Mouse (Mus musculus) stomach, embryonic 16.5 days (tissue): ENCODE data around the gene Slitrk4. TPM values are rescaled to one million over a fixed set of nuclear protein-coding genes. Genes with fewer than 3 reads are reported as not detected.

Experiments used
- ATAC-seq: fragments of 200-750 bp; cut with Nextera tagmentation; 2 replicates; pipeline ENCODE4 v1.8.0; 2017; ENCODE audit warnings: moderate number of reproducible peaks, moderate TSS enrichment; ENCODE audit not compliant: insufficient read depth, low FRiP score
- H3K27ac ChIP-seq: fragments of 300-500 bp; sonication (generic); 2 replicates; pipeline ENCODE4 v1.5.1; 2014; ENCODE audit warnings: low read length
- H3K27me3 ChIP-seq: fragments of 300-500 bp; sonication (generic); 2 replicates; pipeline ENCODE4 v1.6.1; 2014; ENCODE audit warnings: low read length, control low read depth, mixed read lengths; ENCODE audit not compliant: control insufficient read depth, insufficient read depth
- H3K36me3 ChIP-seq: fragments of 300-500 bp; sonication (generic); 2 replicates; pipeline ENCODE4 v1.6.1; 2014; ENCODE audit warnings: low read length; ENCODE audit not compliant: control insufficient read depth, insufficient read depth
- H3K4me1 ChIP-seq: fragments of 300-500 bp; sonication (generic); 2 replicates; pipeline ENCODE4 v1.6.1; 2014; ENCODE audit warnings: low read length, control low read depth, mixed read lengths; ENCODE audit not compliant: control insufficient read depth, insufficient read depth
- H3K4me2 ChIP-seq: fragments of 300-500 bp; sonication (generic); 2 replicates; pipeline ENCODE4 v1.6.1; 2014; ENCODE audit warnings: low read depth, low read length, mixed read lengths
- H3K4me3 ChIP-seq: fragments of 300-500 bp; sonication (generic); replicated peaks from 2 replicates; pipeline ENCODE4 v1.5.1; 2014; ENCODE audit warnings: mild to moderate bottlenecking, low read length
- H3K9ac ChIP-seq: fragments of 300-500 bp; sonication (generic); 2 replicates; pipeline ENCODE4 v1.6.1; 2014; ENCODE audit warnings: low read length
- H3K9me3 ChIP-seq: fragments of 300-500 bp; sonication (generic); replicated peaks from 2 replicates; pipeline ENCODE4 v1.6.1; 2016; ENCODE audit warnings: low read length, control low read depth; ENCODE audit not compliant: control insufficient read depth
- WGBS: fragments of 180-500 bp; shearing (Covaris S2); extraction: QIAGEN DNeasy Blood & Tissue Kit; methylation state at CpG from one replicate; pipeline ENCODE4 v1.1.7; 2014; 5-methylcytosine and 5-hydroxymethylcytosine counted together
- polyA plus RNA-seq: library from polyadenylated mRNA; unstranded; fragments of >200 nt; fragmentation: Nextera tagmentation; extraction: Ambion mirVana; gene quantifications from 2 replicates; pipeline ENCODE4 v1.2.1, GENCODE M21; 2015

Gene Slitrk4
- 2.1 and 2.5 TPM in 2 replicates for polyA plus RNA-seq

DNA sequence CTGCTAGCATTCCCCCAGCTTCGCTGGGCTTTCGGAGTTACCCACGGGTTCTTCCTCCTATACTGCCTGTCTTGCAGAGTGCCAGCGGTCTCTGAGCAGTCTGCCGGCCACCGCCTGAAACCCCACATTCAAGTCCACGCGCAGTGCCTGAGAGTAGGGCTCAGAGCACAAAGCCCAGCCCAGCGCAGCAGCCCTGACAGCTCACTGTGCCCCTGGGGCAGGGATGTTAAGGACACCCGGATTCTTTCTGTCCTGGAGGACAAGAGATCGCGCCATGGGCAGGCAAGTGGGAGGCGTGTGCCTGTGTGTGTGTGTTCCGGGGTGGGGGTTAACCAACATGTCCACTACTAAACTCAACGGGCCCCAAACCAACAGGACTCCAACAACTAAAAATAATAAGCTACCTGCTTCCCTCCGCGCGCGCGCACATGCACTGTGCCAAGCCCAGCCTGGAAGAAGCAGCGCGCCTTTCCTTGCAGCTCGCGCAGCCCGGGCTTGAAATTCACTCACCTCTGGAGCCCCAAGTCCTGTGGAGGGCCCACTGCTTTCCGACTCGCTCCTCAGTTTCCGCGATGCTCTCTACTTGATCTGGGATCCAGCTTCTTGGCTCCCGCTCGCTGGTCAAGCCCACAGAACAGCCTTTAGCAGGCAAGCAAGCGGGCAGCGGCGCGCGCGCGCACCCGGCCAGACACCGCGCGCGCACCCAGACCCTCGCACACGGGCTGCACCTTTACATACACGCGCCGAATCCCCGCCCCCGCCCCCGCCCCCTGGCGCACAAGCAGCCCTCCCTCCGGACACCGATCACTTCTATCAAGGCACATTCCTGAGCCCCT, at the start of gene Slitrk4:
Gene Slitrk4 (minus strand): TSS at position 707 of the 836 bp plus-strand sequence.
- no peak for ATAC-seq
- Histone ChIP-seq H3K4me1 (no peaks in the 10 kb centered on the region), H3K9ac (peak within 1 kb of the TSS; percentile 31; the same call in 1 of the 2 replicates), H3K36me3 (no peaks in the 10 kb centered on the region), H3K9me3 (no peaks in the 10 kb centered on the region), H3K4me2 (peak within 1 kb of the TSS; percentile 62), H3K4me3 (peak within 1 kb of the TSS; percentile 45), H3K27ac (no peak within 1 kb of the TSS), H3K27me3 (no peaks in the 10 kb centered on the region)
- 10% methylated on average over 51 of the region's 54 CpGs for WGBS

DNA sequence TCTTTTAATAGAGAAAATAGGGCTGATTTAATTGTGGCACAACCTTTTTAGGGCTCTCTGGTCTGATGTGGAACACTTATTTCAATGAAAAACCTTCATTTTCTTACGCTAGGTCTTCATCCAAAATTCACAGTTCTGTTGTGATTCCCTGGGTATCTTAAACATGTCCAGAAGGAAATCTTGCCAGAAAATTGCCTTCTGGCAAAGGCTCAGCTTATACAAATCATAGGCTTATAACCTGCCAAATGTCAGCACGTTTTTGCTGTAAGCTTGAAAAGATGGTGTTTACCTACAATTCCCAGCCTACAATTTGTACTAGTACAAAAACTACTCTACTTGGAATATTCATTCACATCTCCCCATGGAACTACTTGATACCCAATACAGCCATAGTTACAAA, 42.7 kb upstream of the Slitrk4 start:
- Histone ChIP-seq H3K4me1 (no peaks in the 10 kb centered on the region), H3K4me3 (no peak overlapping the region), H3K9me3 (no peaks in the 10 kb centered on the region), H3K27ac (no peak overlapping the region), H3K36me3 (no peaks in the 10 kb centered on the region), H3K27me3 (no peaks in the 10 kb centered on the region), H3K9ac (no peak overlapping the region), H3K4me2 (no peak overlapping the region)
- WGBS = 61% methylated on average over 2 of the region's 2 CpGs
- ATAC-seq = no peak

DNA sequence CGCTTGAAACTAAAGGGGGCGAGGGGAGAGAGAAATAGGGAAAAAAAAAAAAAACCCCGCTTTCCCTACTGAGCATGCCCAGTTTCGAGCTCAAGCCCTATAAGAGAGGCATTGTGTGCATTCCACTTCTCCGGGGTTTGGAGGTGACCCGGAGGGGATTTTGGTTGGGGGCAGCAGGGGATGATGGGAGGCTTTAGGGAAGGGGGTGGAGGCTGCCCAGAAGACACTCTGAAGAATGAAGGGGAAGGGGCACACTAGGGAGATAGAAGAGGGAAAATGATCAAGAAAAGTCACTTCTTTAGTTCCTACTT, 1.1 kb upstream of the Slitrk4 start:
- peak overlapping the region; percentile 62; the same call in 1 of the 2 replicates for H3K4me2 ChIP-seq
- no peak for ATAC-seq
- 16% methylated on average over 6 of the region's 6 CpGs for WGBS
- no peak overlapping the region for H3K9ac ChIP-seq
- H3K36me3 ChIP-seq = no peaks in the 10 kb centered on the region
- H3K4me3 ChIP-seq = no peak overlapping the region
- H3K4me1 ChIP-seq = no peaks in the 10 kb centered on the region
- no peaks in the 10 kb centered on the region for H3K9me3 ChIP-seq
- H3K27me3 ChIP-seq = no peaks in the 10 kb centered on the region
- no peak overlapping the region for H3K27ac ChIP-seq

DNA sequence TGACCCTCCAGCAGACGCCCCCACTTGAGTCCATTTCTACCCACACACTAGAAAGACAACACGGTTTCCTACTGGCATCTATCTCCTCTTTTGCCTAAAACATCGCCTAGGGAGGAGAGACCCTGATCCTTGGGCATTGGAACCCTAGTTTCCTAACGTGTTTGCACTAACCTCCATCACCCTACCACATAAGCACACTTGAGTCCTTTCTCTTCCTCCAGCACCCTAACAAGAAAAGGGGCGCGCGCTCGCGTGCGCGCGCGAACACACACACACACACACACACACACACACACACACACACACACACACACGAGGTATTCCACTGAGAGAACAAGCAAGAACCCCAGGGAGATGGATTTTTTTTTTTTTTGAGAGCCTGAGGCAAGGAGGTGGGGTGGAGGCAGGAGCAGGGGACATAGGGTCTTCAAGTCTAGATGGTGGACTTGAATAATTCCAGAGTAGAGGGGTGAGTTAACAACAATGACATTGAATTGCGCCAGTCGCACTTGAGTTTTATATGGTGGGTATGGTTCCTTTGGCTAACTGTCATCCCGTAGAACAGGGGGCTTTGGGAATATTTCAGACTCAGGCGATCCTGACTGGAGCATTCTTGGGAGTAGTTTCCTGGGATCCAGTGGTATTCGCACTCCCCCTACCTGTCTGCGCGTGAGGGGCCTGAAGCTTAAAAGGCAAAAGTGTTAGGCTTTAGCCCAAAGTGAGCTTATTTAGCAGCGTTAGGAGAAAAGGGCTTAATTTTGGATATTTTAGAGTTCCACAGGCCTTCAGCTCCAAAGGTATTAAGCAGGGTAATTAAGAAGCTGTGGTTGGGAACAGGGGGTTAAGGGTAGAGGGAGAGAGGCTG, 562 bp upstream of the Slitrk4 start:
- Histone ChIP-seq H3K4me2 (peak overlapping the region; percentile 62), H3K4me3 (peak overlapping the region; percentile 45), H3K27ac (no peak overlapping the region), H3K9me3 (no peaks in the 10 kb centered on the region), H3K9ac (0 out of 2 replicates have a peak overlapping the region, but pooled peaks have one; percentile 31), H3K27me3 (no peaks in the 10 kb centered on the region), H3K36me3 (no peaks in the 10 kb centered on the region), H3K4me1 (no peaks in the 10 kb centered on the region)
- no peak for ATAC-seq
- 11% methylated on average over 22 of the region's 22 CpGs for WGBS

DNA sequence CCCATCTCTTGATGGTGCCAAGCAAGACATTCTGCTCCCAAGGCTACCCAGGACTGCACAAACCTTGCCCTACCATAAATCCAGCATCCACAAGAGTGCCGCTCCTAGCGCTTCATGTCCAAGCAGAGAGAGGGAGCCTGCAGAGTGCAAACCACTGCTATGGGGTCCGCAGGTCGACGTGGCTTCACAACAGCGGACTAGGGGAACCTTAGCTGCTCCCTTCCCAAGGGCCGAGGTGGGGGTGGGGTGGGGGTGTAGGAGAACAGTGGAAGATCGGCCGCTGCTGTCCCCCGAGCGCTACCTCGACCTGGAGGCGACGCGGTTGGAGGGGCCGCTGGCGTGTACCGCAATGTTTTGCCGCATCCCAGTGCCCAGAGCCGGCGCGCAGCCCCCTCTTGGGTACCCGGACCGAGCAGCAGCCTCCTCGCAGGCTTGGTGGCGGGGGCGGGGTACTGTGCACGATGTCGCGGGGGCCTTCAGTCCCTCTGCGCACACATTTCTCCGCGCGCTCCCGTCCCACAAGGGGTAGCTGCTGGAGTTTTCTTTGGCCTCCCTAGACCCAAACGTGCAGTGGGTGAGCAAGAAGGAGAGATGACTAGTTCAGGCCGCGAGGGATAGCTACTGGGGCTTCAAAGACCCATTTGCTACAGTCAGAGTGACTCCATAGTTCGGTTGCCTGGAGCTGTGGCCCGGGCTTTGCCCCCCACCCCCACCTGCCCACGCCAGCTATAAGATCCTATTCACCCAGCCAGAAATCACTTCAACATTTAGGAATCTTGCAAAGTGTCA, 1.1 kb downstream of the Slitrk4 start:
- H3K27me3 ChIP-seq = no peaks in the 10 kb centered on the region
- no peaks in the 10 kb centered on the region for H3K4me1 ChIP-seq
- no peaks in the 10 kb centered on the region for H3K9me3 ChIP-seq
- no peak for ATAC-seq
- peak overlapping the region; percentile 62 for H3K4me2 ChIP-seq
- H3K27ac ChIP-seq = no peak overlapping the region
- H3K4me3 ChIP-seq = peak overlapping the region; percentile 45
- H3K9ac ChIP-seq = no peak overlapping the region
- 9% methylated on average over 41 of the region's 41 CpGs for WGBS
- no peaks in the 10 kb centered on the region for H3K36me3 ChIP-seq

DNA sequence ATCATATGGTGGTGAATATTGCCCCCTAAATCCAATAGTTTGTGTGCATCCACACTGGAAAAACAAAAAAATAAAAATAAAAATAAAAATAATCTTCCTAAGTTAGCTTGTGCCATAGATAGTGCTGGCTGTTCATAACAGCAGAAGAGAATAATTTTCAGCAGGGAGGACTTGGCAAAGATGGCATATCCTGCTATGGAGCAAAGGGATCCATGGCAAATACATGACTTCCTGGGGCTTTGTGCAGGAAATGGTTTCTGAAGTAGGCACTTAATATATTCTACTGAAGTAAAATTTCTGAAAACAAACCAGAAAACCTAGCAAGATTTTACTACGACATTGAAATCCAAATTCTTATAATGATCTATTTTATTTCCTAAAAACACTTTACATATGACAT, 13.3 kb downstream of the Slitrk4 start:
- no peak overlapping the region for H3K4me3 ChIP-seq
- no peak overlapping the region for H3K9ac ChIP-seq
- H3K27ac ChIP-seq = no peak overlapping the region
- H3K27me3 ChIP-seq = no peaks in the 10 kb centered on the region
- no peak overlapping the region for H3K4me2 ChIP-seq
- no peaks in the 10 kb centered on the region for H3K4me1 ChIP-seq
- ATAC-seq = no peak
- H3K36me3 ChIP-seq = no peaks in the 10 kb centered on the region
- 76% methylated on average over 1 of the region's 1 CpGs for WGBS
- no peaks in the 10 kb centered on the region for H3K9me3 ChIP-seq

Other genes with a start within 250 kb of the Slitrk4 start
- gene Gm6760, start 124.8 kb downstream of the Slitrk4 start, polyA plus RNA-seq = not detected in 2 replicates
- not detected in 2 replicates for gene 3830417A13Rik, start 103.4 kb downstream of the Slitrk4 start, polyA plus RNA-seq